Mouse (Mus musculus) ES-Bruce4 (cell line): ENCODE results near the gene Eif2ak1. TPM values are rescaled to one million over a fixed set of nuclear protein-coding genes. Genes with fewer than 3 reads are reported as not detected.
"Not testable (repeated sequence)": the region's sequence is repeated elsewhere in the genome, so short reads cannot be mapped to it uniquely, and the experiment has no call there.

ENCODE experiments used
- H3K27ac ChIP-seq: 2 replicates; pipeline ENCODE4 v1.5.1; 2012; ENCODE audit warnings: low read length, inconsistent platforms; ENCODE audit not compliant: insufficient read depth
- H3K27me3 ChIP-seq: 2 replicates; pipeline ENCODE4 v1.6.1; 2012; ENCODE audit warnings: mild to moderate bottlenecking, low read length, inconsistent platforms; ENCODE audit not compliant: control insufficient read depth, poor library complexity, insufficient read depth, severe bottlenecking
- H3K36me3 ChIP-seq: 2 replicates; pipeline ENCODE4 v1.6.1; 2012; ENCODE audit warnings: inconsistent platforms, mild to moderate bottlenecking, low read length, moderate library complexity; ENCODE audit not compliant: control insufficient read depth, poor library complexity, insufficient read depth, severe bottlenecking
- H3K4me1 ChIP-seq: one replicate; pipeline ENCODE4 v1.8.1; 2011; ENCODE audit warnings: low read length; ENCODE audit not compliant: control insufficient read depth, insufficient read depth
- H3K4me3 ChIP-seq: 2 replicates; pipeline ENCODE4 v1.5.1; 2011; ENCODE audit warnings: low read depth, mild to moderate bottlenecking, low read length
- H3K9ac ChIP-seq: 2 replicates; pipeline ENCODE4 v1.6.1; 2012; ENCODE audit warnings: low read depth, mild to moderate bottlenecking, inconsistent platforms; ENCODE audit not compliant: poor library complexity, severe bottlenecking
- H3K9me3 ChIP-seq: replicated peaks from 2 replicates; pipeline ENCODE4 v1.6.1; 2012; ENCODE audit warnings: mild to moderate bottlenecking, low read length, inconsistent platforms; ENCODE audit not compliant: control insufficient read depth, poor library complexity, insufficient read depth, severe bottlenecking
- CTCF ChIP-seq: IDR thresholded peaks from one replicate; pipeline ENCODE4 v1.8.1; 2011; ENCODE audit warnings: low read depth, low read length
- EP300 ChIP-seq: IDR thresholded peaks from 2 replicates; pipeline ENCODE4 v1.6.1; 2011; ENCODE audit warnings: low read depth, low read length; ENCODE audit not compliant: insufficient read depth
- POLR2A ChIP-seq: IDR thresholded peaks from one replicate; pipeline ENCODE4 v1.8.1; 2011; ENCODE audit warnings: low read length; ENCODE audit not compliant: insufficient read depth
- polyA plus RNA-seq: library from polyadenylated mRNA; stranded (reverse); fragments of >200 nt; gene quantifications from 2 replicates; pipeline ENCODE4 v1.2.4, GENCODE M21; 2011; ENCODE audit warnings: low read depth; ENCODE audit not compliant: missing spikeins, insufficient read depth, insufficient read length

The Eif2ak1 gene
- polyA plus RNA-seq, result 23.3 and 24.9 TPM in 2 replicates

DNA sequence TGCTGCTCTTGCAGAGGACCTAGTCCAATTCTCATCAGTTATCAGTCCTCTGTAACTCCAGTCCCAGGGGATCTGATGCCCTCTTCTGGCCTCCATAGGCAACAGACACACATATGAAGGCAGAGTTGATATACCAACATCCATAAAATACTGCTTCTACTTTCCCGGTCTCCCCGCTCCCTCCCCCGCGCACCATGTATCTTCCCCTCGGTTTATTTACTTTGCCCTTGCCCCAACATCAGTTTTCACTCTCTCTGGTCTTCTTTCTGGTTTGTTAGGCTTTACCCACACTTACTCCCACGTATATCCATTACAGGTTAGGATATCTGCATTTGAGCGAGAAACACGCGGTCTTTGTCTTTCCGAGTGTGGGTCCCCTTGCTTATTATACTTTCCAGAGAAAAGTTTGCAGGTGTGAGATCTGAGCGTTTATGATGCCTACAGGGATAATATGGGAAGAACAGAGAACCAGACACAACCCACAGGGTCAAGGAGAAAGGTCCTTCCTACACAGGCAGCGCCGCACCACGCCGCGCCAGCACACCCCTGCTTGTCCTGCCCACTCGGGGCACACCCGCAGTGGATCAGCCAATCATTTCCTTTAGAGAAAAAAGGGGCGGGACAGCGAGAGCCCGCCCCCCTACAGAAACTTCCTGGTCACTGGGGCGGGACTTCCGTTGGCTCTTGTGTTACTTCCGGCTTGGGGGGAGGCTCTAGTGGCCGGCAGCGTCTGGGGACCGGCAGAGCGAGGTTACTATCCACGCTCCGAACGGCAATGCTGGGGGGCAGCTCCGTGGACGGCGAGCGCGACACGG lies at the start of gene Eif2ak1:
Gene Eif2ak1, plus strand, starts transcription at position 673 of the 815 bp plus-strand sequence.
- H3K4me3 ChIP-seq, result peak within 1 kb of the TSS; percentile 92
- H3K36me3 ChIP-seq, result no peaks in the 10 kb centered on the region

DNA sequence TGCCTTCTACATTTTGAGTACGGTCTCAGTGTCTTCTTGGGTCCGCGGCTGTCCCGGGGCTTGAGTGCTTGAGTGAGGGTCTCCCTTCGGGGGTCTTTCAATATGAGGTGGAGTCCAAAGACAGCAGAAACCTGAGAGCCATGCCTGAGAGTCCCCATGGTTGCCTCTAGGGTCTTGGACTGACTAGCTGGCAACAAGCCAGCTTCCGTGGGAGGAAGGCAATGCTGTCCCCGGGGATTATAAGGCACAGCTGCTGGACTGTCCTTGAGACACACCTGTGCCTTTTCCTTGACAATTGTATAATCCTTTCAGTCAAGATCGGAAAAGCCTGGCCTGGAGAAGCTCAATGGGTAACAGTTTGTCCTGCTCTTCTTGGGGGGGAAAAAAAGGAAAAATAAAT lies 35.6 kb upstream of the Eif2ak1 start:
- no peak overlapping the region for H3K4me3 ChIP-seq
- no peak overlapping the region for H3K9ac ChIP-seq
- no peak overlapping the region for H3K27ac ChIP-seq
- H3K9me3 ChIP-seq, result peaks cover 7% of the 10 kb centered on the region
- TF ChIP-seq POLR2A (no peak), EP300 (no peak), CTCF (no peak)
- H3K27me3 ChIP-seq, result no peaks in the 10 kb centered on the region
- no peaks in the 10 kb centered on the region for H3K4me1 ChIP-seq
- no peaks in the 10 kb centered on the region for H3K36me3 ChIP-seq

More for the DNA sequence above, at the start of gene Eif2ak1:
- Histone ChIP-seq H3K27ac (no peak within 1 kb of the TSS), H3K27me3 (no peaks in the 10 kb centered on the region), H3K9me3 (no peaks in the 10 kb centered on the region), H3K4me1 (no peaks in the 10 kb centered on the region), H3K9ac (peak within 1 kb of the TSS; percentile 73)
- TF ChIP-seq EP300 (no peak), POLR2A (peak; percentile 75), CTCF (peak; percentile 24)

DNA sequence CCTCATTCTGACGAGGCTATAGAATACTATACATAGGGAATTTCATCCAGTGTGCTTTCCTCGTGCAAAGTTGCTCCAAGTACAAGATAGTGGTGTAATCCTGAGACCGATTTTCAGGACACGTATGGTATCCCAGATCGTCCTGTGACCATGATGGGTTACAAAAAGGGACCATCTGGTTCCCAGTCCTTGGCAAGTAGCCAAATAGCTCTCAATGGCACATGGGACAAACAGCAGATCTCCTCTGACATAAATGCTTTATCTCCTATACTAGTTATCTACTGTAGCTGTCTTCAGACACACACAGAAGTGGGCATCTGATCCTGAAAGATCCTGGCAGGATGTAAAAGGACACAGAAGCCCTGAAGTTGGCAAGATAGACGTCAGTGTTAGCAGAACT lies 32.2 kb upstream of the Eif2ak1 start:
- Histone ChIP-seq H3K4me3 (no peak overlapping the region), H3K36me3 (no peaks in the 10 kb centered on the region), H3K4me1 (no peaks in the 10 kb centered on the region), H3K9me3 (peaks cover 10% of the 10 kb centered on the region), H3K27me3 (no peaks in the 10 kb centered on the region), H3K27ac (no peak overlapping the region), H3K9ac (no peak overlapping the region)
- TF ChIP-seq EP300, result no peak
- TF ChIP-seq CTCF, result no peak

DNA sequence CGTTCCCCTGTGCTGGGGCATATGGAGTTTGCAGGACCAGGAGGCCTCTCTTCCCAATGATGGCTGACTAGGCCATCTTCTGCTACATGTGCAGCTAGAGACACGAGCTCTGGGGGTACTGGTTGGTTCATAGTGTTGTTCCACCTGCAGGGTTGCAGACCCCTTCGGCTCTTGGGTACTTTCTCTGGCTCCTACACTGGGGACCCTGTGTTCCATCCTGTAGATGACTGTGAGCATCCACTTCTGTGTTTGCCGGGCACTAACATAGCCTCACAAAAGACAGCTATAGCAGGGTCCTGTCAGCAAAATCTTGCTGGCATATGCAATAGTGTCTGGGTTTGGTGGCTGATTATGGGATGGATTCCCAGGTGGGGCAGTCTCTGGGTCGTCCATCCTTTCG lies 16.4 kb upstream of the Eif2ak1 start:
- not testable (repeated sequence) for H3K27ac ChIP-seq, H3K36me3 ChIP-seq, H3K27me3 ChIP-seq, H3K4me3 ChIP-seq, H3K9ac ChIP-seq, H3K4me1 ChIP-seq, H3K9me3 ChIP-seq

DNA sequence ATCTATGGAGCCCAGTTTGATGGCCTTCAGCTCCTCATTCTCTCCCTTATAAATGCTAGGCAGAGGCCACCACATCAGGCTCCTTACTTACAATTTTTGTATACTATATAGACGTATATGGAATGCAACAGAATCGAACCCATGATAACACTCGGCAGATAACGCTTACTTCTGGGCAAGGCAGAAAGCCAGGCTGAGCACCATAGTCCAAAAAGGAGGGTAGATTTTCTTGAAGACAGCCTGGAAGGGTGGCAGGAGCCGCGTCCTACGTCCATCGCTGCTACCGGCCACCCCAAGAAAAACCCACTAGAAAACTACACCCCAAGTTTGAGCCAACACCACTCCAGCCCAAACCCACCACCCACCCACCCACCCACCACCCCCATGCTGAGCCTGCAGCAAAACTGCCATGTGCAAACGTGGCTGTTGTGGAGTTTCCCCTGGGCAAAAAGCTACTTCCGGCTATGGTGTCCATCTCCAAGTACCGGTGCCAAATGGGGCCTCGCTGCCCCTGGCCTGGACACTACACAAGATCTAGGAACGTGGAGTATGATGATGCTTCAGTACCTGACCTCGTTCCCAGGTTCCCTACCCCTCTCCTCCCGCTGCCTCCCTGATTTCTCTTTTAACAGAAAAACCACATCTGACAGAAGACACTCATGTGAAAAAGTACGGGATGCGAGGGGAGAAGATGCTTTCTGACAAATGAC lies 13.4 kb upstream of the Eif2ak1 start:
- no peak overlapping the region for H3K9ac ChIP-seq
- H3K27ac ChIP-seq, result no peak overlapping the region
- H3K36me3 ChIP-seq, result no peaks in the 10 kb centered on the region
- TF ChIP-seq CTCF (no peak), POLR2A (no peak), EP300 (no peak)
- H3K4me3 ChIP-seq, result no peak overlapping the region
- H3K4me1 ChIP-seq, result no peaks in the 10 kb centered on the region
- H3K27me3 ChIP-seq, result no peaks in the 10 kb centered on the region
- no peaks in the 10 kb centered on the region for H3K9me3 ChIP-seq

DNA sequence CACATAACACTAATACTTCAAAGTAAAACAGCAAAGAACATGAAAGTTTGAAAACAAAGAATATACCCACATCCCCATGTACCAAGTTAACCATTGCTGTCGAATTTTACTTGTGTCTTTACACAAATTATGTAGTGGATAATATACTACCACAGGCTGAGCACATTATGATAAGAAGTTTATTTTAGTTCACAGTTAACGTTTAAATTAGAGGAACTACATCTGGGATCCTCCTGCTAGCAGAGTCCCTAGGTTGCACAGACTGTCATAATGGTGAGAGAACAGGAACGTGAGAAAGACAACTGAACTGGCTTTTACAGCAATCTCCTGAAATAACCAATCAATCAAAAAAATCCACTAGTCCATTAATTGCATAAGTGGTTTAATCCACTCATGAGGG lies 10.3 kb upstream of the Eif2ak1 start:
- Histone ChIP-seq H3K9me3 (no peaks in the 10 kb centered on the region), H3K27ac (no peak overlapping the region), H3K36me3 (no peaks in the 10 kb centered on the region), H3K27me3 (no peaks in the 10 kb centered on the region), H3K4me3 (no peak overlapping the region), H3K9ac (no peak overlapping the region), H3K4me1 (no peaks in the 10 kb centered on the region)
- TF ChIP-seq CTCF (no peak), EP300 (no peak), POLR2A (no peak)
